Comparison of ENCODE assay signal across 13 mouse cellular contexts in genomic region chr15:81847861-81848260, GRCm38 (mm10). TPM values are rescaled to one million over a fixed set of nuclear protein-coding genes. Genes with fewer than 3 reads are reported as not detected.
DNase-seq lines count a peak whose midpoint lies in the region; ATAC-seq and TF ChIP-seq lines count a peak whose summit lies in the region.
"Had no signal": no experiment of that assay in that cellular context is flagged by ENCODE, and none has a peak within 500 bp of the region (broad histone marks: within the 10 kb centered on the region; RNA-seq: fewer than 3 reads in every experiment).

No protein-coding gene starts in this region.

- peaks cover 43% of the 10 kb centered on the region for H3K36me3 ChIP-seq in intestine, postnatal 0 days (ENCODE audit: control insufficient read depth, insufficient read depth)
- H3K36me3 ChIP-seq in intestine, embryonic 15.5 days, result peaks cover 32% of the 10 kb centered on the region
- peaks cover 35% of the 10 kb centered on the region for H3K36me3 ChIP-seq in thymus, adult 2 months (ENCODE audit: control insufficient read depth, insufficient read depth, low read length)

- no peaks in the 10 kb centered on the region for H3K27me3 ChIP-seq in intestine, postnatal 0 days (replicated peaks; ENCODE audit: control insufficient read depth, insufficient read depth, low read length)
- no peaks in the 10 kb centered on the region for H3K27me3 ChIP-seq in intestine, embryonic 15.5 days (replicated peaks)
- no peaks in the 10 kb centered on the region for H3K27me3 ChIP-seq in thymus, adult 2 months (ENCODE audit: control insufficient read depth, insufficient read depth, low read length)
- H3K27me3 ChIP-seq: embryonic facial prominence, embryonic 12.5 days; forebrain, embryonic 12.5 days; heart, embryonic 15.5 days; hindbrain, embryonic 15.5 days had no signal

- no peak overlapping the region for H3K4me2 ChIP-seq in intestine, postnatal 0 days (replicated peaks; ENCODE audit: low read depth)
- no peak overlapping the region for H3K4me2 ChIP-seq in intestine, embryonic 15.5 days (replicated peaks)
- H3K4me2 ChIP-seq: embryonic facial prominence, embryonic 12.5 days; forebrain, embryonic 12.5 days; heart, embryonic 11.5 days; heart, embryonic 15.5 days; hindbrain, embryonic 15.5 days had no signal

- H3K9ac ChIP-seq in intestine, postnatal 0 days (ENCODE audit: low read depth, low read length), result no peak overlapping the region
- H3K9ac ChIP-seq in intestine, embryonic 15.5 days, result no peak overlapping the region
- H3K9ac ChIP-seq: embryonic facial prominence, embryonic 12.5 days; forebrain, embryonic 12.5 days; heart, embryonic 15.5 days; hindbrain, embryonic 15.5 days had no signal

- H3K4me1 ChIP-seq in intestine, postnatal 0 days (replicated peaks; ENCODE audit: control insufficient read depth, insufficient read depth, low read length), result no peaks in the 10 kb centered on the region; the same call in 1 of the 2 replicates
- H3K4me1 ChIP-seq in intestine, embryonic 15.5 days (replicated peaks), result no peaks in the 10 kb centered on the region; the same call in 1 of the 2 replicates
- H3K4me1 ChIP-seq in brown adipose tissue, adult 24 weeks (ENCODE audit: control insufficient read depth, insufficient read depth, insufficient read length, low read length), result peaks cover 22% of the 10 kb centered on the region
- peaks cover 30% of the 10 kb centered on the region for H3K4me1 ChIP-seq in thymus, adult 2 months (replicated peaks; ENCODE audit: control insufficient read depth, insufficient read depth, low read length)
- H3K4me1 ChIP-seq: forebrain, embryonic 12.5 days; hindbrain, embryonic 15.5 days had no signal

- no peak overlapping the region for H3K4me3 ChIP-seq in intestine, postnatal 0 days (ENCODE audit: low read depth, low read length)
- H3K4me3 ChIP-seq in intestine, embryonic 15.5 days (replicated peaks), result no peak overlapping the region
- H3K4me3 ChIP-seq in brown adipose tissue, adult 24 weeks (ENCODE audit: insufficient read depth, low read depth, low read length), result no peak overlapping the region
- H3K4me3 ChIP-seq in thymus, adult 2 months (ENCODE audit: control insufficient read depth, insufficient read depth, low read length), result no peak overlapping the region
- H3K4me3 ChIP-seq: embryonic facial prominence, embryonic 12.5 days; forebrain, embryonic 12.5 days; heart, embryonic 15.5 days; hindbrain, embryonic 15.5 days had no signal

- DNase-seq in cerebellum, adult 9-11 months, result peak; percentile 51
- DNase-seq in cerebellum, adult 8-10 months, result no peak
- peak; percentile 13 for DNase-seq in naive thymus-derived CD4-positive, alpha-beta T cell, adult 2 months (ENCODE audit: low read depth)
- DNase-seq in thymus, adult 2 months, result no peak

- H3K27ac ChIP-seq in intestine, postnatal 0 days (ENCODE audit: low read depth, low read length), result peak overlapping the region; percentile 3; the same call in 1 of the 2 replicates
- H3K27ac ChIP-seq in intestine, embryonic 15.5 days, result no peak overlapping the region
- H3K27ac ChIP-seq in brown adipose tissue, adult 24 weeks (replicated peaks; ENCODE audit: low read depth, low read length), result peak overlapping the region; percentile 83
- no peak overlapping the region for H3K27ac ChIP-seq in thymus, adult 2 months (ENCODE audit: control insufficient read depth, insufficient read depth, low read length)
- H3K27ac ChIP-seq: embryonic facial prominence, embryonic 12.5 days; forebrain, embryonic 12.5 days; heart, embryonic 15.5 days; hindbrain, embryonic 15.5 days had no signal

- no peak for ATAC-seq in intestine, postnatal 0 days
- ATAC-seq in intestine, embryonic 15.5 days, result no peak
- ATAC-seq: forebrain, embryonic 16.5 days had no signal

- 76% methylated on average over 5 of the region's 5 CpGs for WGBS in intestine, postnatal 0 days
- 83% methylated on average over 5 of the region's 5 CpGs for WGBS in intestine, embryonic 15.5 days
- 92% methylated on average over 5 of the region's 5 CpGs for WGBS in thymus, adult 2 months

- TF ChIP-seq CTCF in intestine, postnatal 0 days (IDR thresholded peaks at IDR 0.05; ENCODE audit: low read depth), result no peak
- TF ChIP-seq CTCF in thymus, adult 2 months (IDR thresholded peaks at IDR 0.05; ENCODE audit: borderline replicate concordance, control insufficient read depth, extremely low read depth, insufficient read depth, low read length, poor library complexity), result no peak

- TF ChIP-seq POLR2A in thymus, adult 2 months (IDR thresholded peaks at IDR 0.05; ENCODE audit: control insufficient read depth, extremely low read depth, insufficient read depth, low read length, poor library complexity), result no peak

- no peaks in the 10 kb centered on the region for H3K9me3 ChIP-seq in intestine, postnatal 0 days (ENCODE audit: control insufficient read depth)
- H3K9me3 ChIP-seq in intestine, embryonic 15.5 days, result no peaks in the 10 kb centered on the region
- H3K9me3 ChIP-seq: embryonic facial prominence, embryonic 12.5 days; forebrain, embryonic 12.5 days; heart, embryonic 15.5 days; hindbrain, embryonic 15.5 days had no signal

RNA-seq across cellular contexts. Expression of gene Tob2, which starts 10.7 kb away (rescaled TPM):
- polyA plus RNA-seq in intestine, postnatal 0 days (2015; fragmentation: Nextera tagmentation; extraction: Ambion mirVana), result 19.8 and 22.1 TPM in 2 replicates
- 25.9 and 26.0 TPM in 2 replicates for polyA plus RNA-seq in intestine, embryonic 15.5 days (2015; fragmentation: Nextera tagmentation; extraction: Ambion mirVana)
- 79.0 and 87.4 TPM in 2 replicates for polyA plus RNA-seq in brown adipose tissue, adult 24 weeks (2012; ENCODE audit: insufficient read depth, insufficient read length, missing spikeins)
- 64.6 and 76.1 TPM in 2 replicates for polyA plus RNA-seq in thymus, adult 2 months (2012; rRNA removed)

RNA-seq across cellular contexts. Expression of gene Phf5a, which starts 23.9 kb away (rescaled TPM):
- polyA plus RNA-seq in intestine, postnatal 0 days (2015; fragmentation: Nextera tagmentation; extraction: Ambion mirVana), result 75.9 and 79.2 TPM in 2 replicates
- polyA plus RNA-seq in intestine, embryonic 15.5 days (2015; fragmentation: Nextera tagmentation; extraction: Ambion mirVana), result 120 and 152 TPM in 2 replicates
- polyA plus RNA-seq in brown adipose tissue, adult 24 weeks (2012; ENCODE audit: insufficient read depth, insufficient read length, missing spikeins), result 42.4 and 46.3 TPM in 2 replicates
- 71.7 and 87.9 TPM in 2 replicates for polyA plus RNA-seq in thymus, adult 2 months (2012; rRNA removed)

RNA-seq across cellular contexts. Expression of gene Aco2, which starts 24.2 kb away (rescaled TPM):
- polyA plus RNA-seq in intestine, postnatal 0 days (2015; fragmentation: Nextera tagmentation; extraction: Ambion mirVana), result 192 and 209 TPM in 2 replicates
- polyA plus RNA-seq in intestine, embryonic 15.5 days (2015; fragmentation: Nextera tagmentation; extraction: Ambion mirVana), result 227 and 239 TPM in 2 replicates
- polyA plus RNA-seq in brown adipose tissue, adult 24 weeks (2012; ENCODE audit: insufficient read depth, insufficient read length, missing spikeins), result 3,633 and 4,102 TPM in 2 replicates
- polyA plus RNA-seq in thymus, adult 2 months (2012; rRNA removed), result 342 and 377 TPM in 2 replicates

RNA-seq across cellular contexts. Expression of gene Tef, which starts 45.6 kb away (rescaled TPM):
- 13.4 and 16.0 TPM in 2 replicates for polyA plus RNA-seq in intestine, postnatal 0 days (2015; fragmentation: Nextera tagmentation; extraction: Ambion mirVana)
- polyA plus RNA-seq in intestine, embryonic 15.5 days (2015; fragmentation: Nextera tagmentation; extraction: Ambion mirVana), result 15.9 and 17.7 TPM in 2 replicates
- 33.0 and 53.3 TPM in 2 replicates for polyA plus RNA-seq in brown adipose tissue, adult 24 weeks (2012; ENCODE audit: insufficient read depth, insufficient read length, missing spikeins)
- polyA plus RNA-seq in thymus, adult 2 months (2012; rRNA removed), result 29.3 and 34.6 TPM in 2 replicates

Comparison
In these comparisons a context has a peak if more than half of its experiments do, and no peak if none do; other contexts are left out.
1. DNase-seq: peak in cerebellum, adult 9-11 months (single experiment) and naive thymus-derived CD4-positive, alpha-beta T cell, adult 2 months (single experiment); none in cerebellum, adult 8-10 months (single experiment) and thymus, adult 2 months (single experiment).
2. H3K27ac ChIP-seq: peak in intestine, postnatal 0 days (single experiment) and brown adipose tissue, adult 24 weeks (single experiment); none in intestine, embryonic 15.5 days (single experiment) and thymus, adult 2 months (single experiment).